Mouse (Mus musculus) forebrain, embryonic 16.5 days (tissue): Measurements from ENCODE around the gene Rgs17. TPM values are rescaled to one million over a fixed set of nuclear protein-coding genes. Genes with fewer than 3 reads are reported as not detected.
A peak's percentile ranks its signal among the peaks of the same experiment; 100 is the strongest.

Source experiments
- ATAC-seq: fragments of 200-750 bp; cut with Nextera tagmentation; 2 replicates; pipeline ENCODE4 v1.8.0; 2017; ENCODE audit warnings: mild to moderate bottlenecking, moderate library complexity
- H3K27ac ChIP-seq: fragments of 300-500 bp; sonication (generic); 2 replicates; pipeline ENCODE4 v1.5.1; 2014; ENCODE audit warnings: low read length, control low read depth
- H3K27me3 ChIP-seq: fragments of 300-500 bp; sonication (generic); replicated peaks from 2 replicates; pipeline ENCODE4 v1.6.1; 2014; ENCODE audit warnings: low read length; ENCODE audit not compliant: control insufficient read depth, insufficient read depth
- H3K36me3 ChIP-seq: fragments of 300-500 bp; sonication (generic); 2 replicates; pipeline ENCODE4 v1.6.1; 2014; ENCODE audit not compliant: control insufficient read depth, insufficient read depth
- H3K4me1 ChIP-seq: fragments of 300-500 bp; sonication (generic); replicated peaks from 2 replicates; pipeline ENCODE4 v1.6.1; 2014; ENCODE audit warnings: low read length; ENCODE audit not compliant: control insufficient read depth, insufficient read depth
- H3K4me2 ChIP-seq: fragments of 300-500 bp; sonication (generic); 2 replicates; pipeline ENCODE4 v1.6.1; 2014; ENCODE audit warnings: mild to moderate bottlenecking, low read length, control low read depth
- H3K4me3 ChIP-seq: fragments of 300-500 bp; sonication (generic); replicated peaks from 2 replicates; pipeline ENCODE4 v1.5.1; 2014; ENCODE audit warnings: mild to moderate bottlenecking, low read length, control low read depth
- H3K9ac ChIP-seq: fragments of 300-500 bp; sonication (generic); replicated peaks from 2 replicates; pipeline ENCODE4 v1.6.1; 2014; ENCODE audit warnings: low read depth, low read length, control low read depth
- H3K9me3 ChIP-seq: fragments of 300-500 bp; sonication (generic); 2 replicates; pipeline ENCODE4 v1.6.1; 2016; ENCODE audit warnings: low read length; ENCODE audit not compliant: control insufficient read depth
- WGBS: fragments of 180-500 bp; shearing (Covaris S2); extraction: QIAGEN DNeasy Blood & Tissue Kit; methylation state at CpG from one replicate; pipeline ENCODE4 v1.1.7; 2014; 5-methylcytosine and 5-hydroxymethylcytosine counted together
- polyA plus RNA-seq: library from polyadenylated mRNA; unstranded; fragments of >200 nt; fragmentation: Nextera tagmentation; extraction: Ambion mirVana; gene quantifications from 2 replicates; pipeline ENCODE4 v1.2.1, GENCODE M21; 2015

The Rgs17 gene
- polyA plus RNA-seq, 1 experiment from 2014 or later: 19.5 TPM

DNA sequence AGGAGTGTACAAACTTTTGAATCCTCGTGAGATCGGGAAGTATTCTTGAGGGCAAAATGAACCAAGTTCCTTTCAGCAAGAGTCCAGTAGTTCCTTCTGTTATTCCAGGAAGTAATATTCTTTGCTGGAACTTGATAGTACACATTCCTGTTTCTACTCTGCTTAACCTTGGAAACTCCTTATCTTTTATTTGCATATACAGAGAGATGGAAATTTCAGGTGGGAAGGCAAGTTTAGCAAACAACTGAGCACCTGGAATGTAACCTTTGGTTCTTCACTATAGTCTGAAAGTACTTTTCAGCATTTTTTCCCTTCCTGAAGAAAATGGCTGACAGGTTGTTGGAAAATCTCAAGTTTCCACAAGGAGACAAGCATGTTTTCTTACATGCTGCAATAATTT, 114.5 kb downstream of the Rgs17 start:
- Histone ChIP-seq H3K27ac (no peak overlapping the region), H3K9me3 (no peaks in the 10 kb centered on the region), H3K36me3 (peaks cover 14% of the 10 kb centered on the region; the same call in 1 of the 2 replicates), H3K4me1 (peaks cover 20% of the 10 kb centered on the region), H3K27me3 (no peaks in the 10 kb centered on the region), H3K4me2 (no peak overlapping the region), H3K9ac (no peak overlapping the region), H3K4me3 (no peak overlapping the region)
- 90% methylated on average over 2 of the region's 2 CpGs for WGBS
- ATAC-seq: no peak

DNA sequence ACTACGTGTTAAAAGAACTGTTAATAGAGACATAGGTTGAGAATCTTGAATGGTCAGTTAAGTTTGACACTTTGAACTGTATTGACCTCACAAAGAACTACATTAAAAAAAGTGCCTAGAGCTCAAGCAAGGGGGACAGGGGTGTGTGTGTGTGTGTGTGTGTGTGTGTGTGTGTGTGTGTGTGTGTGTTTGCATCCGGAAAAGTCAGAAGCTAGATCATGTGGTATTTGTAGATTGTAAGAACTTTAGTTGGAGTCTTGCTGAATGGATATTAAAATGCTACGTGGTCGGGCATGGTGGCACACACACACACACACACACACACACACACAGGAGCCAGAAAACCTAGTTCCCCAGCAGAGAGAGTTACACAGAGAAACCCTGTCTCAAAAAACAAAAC, 115.2 kb downstream of the Rgs17 start:
- Histone ChIP-seq H3K9me3 (no peaks in the 10 kb centered on the region), H3K4me3 (no peak overlapping the region), H3K27me3 (no peaks in the 10 kb centered on the region), H3K4me2 (no peak overlapping the region), H3K4me1 (peaks cover 24% of the 10 kb centered on the region), H3K27ac (no peak overlapping the region), H3K36me3 (peaks cover 7% of the 10 kb centered on the region; the same call in 1 of the 2 replicates), H3K9ac (no peak overlapping the region)
- no peak for ATAC-seq
- WGBS: 74% methylated on average over 4 of the region's 4 CpGs

DNA sequence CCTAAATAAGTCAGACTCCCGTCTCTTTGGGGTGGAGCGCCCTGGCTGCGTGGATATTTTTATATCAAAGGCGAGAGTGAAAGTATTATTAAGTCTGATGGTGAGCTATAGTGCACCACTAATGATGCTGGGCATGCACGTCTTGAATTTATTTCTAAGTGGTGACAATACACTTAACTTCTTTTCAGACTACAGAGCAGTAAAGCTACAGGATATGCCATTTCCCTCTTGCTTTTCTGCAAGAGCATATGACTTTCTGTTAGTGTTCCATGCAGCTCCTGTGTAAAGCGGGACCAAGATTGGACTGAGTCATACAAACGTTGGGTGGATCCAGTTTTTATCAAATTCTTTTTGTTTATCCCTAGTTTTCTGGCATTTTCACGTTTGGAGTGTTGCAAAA, 115.8 kb downstream of the Rgs17 start:
- no peak for ATAC-seq
- 14% methylated on average over 8 of the region's 8 CpGs for WGBS

DNA sequence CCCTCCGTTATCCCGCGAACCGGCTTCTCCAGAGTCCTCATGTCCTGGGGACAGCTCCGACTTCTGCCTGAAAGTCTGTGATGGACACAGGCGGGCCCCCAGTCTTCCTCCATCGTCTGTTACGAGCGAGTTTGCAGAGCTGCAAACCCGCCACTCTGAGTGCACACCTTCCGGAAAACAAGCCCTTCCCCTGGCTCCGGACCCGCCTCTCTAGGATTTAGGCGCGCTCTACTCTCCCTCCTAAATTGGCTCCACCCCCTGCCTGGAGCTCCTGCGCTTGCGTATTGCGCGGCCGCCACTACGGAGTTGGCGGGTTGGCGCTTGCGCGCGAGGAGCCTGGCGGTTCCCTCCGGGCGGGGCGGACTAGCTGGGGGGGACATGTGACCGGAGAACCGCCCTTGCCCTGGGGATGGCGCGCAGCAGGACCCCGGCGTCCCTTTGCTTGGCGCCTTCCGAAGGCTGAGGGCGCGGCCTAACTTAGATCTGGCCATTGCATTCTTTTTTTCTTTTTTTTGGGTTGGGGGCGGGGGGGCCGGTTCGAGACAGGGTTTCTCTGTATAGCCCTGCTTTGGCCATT, 116.4 kb downstream of the Rgs17 start:
- under 1% methylated on average over 43 of the region's 43 CpGs for WGBS
- H3K4me2 ChIP-seq: peak overlapping the region; percentile 79
- peaks cover under 1% of the 10 kb centered on the region; the same call in 1 of the 2 replicates for H3K36me3 ChIP-seq
- peaks cover 24% of the 10 kb centered on the region for H3K4me1 ChIP-seq
- H3K27me3 ChIP-seq: no peaks in the 10 kb centered on the region
- H3K9ac ChIP-seq: peak overlapping the region; percentile 62
- peak overlapping the region; percentile 88 for H3K27ac ChIP-seq
- peak; percentile 94 for ATAC-seq
- H3K9me3 ChIP-seq: no peaks in the 10 kb centered on the region
- H3K4me3 ChIP-seq: peak overlapping the region; percentile 60

More for the DNA sequence above, 115.8 kb downstream of the Rgs17 start:
- H3K27me3 ChIP-seq: no peaks in the 10 kb centered on the region
- H3K36me3 ChIP-seq: peaks cover 5% of the 10 kb centered on the region; the same call in 1 of the 2 replicates
- peak overlapping the region; percentile 79 for H3K4me2 ChIP-seq
- peak overlapping the region; percentile 88 for H3K27ac ChIP-seq
- peak overlapping the region; percentile 60 for H3K4me3 ChIP-seq
- peaks cover 24% of the 10 kb centered on the region for H3K4me1 ChIP-seq
- H3K9ac ChIP-seq: peak overlapping the region; percentile 62
- no peaks in the 10 kb centered on the region for H3K9me3 ChIP-seq

DNA sequence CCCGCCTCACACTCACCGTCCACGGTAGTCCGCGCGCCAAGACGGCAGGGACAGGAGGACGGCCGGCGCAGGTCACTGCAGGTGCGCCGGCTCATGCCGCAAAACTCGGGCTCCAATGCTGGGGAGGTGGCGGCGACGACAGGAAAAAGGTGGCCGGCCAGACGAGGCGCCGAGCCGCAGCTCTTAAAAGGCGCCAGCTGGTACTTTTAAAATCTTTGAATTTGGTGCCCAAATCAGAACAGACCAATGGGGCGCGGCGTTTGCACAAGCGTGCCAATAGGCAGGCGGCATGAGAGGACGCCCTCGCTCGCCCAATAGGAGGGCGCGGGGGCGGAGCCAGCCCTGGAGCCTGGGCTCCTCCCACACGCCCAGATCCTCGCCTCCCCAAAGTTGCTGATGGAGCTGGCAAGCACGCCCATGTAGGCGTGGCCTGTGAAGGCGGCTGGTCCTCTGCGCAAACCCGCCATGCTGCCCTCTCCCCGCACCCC, 116.9 kb downstream of the Rgs17 start, which contains the start of gene Fbxo5:
Fbxo5 (minus strand) TSS at position 358 of the 488 bp plus-strand sequence.
- H3K27me3 ChIP-seq: no peaks in the 10 kb centered on the region
- 0% methylated on average over 42 of the region's 42 CpGs for WGBS
- H3K4me1 ChIP-seq: peaks cover 24% of the 10 kb centered on the region
- no peaks in the 10 kb centered on the region for H3K9me3 ChIP-seq
- peaks cover 3% of the 10 kb centered on the region; the same call in 1 of the 2 replicates for H3K36me3 ChIP-seq
- peak; percentile 97 for ATAC-seq
- peak within 1 kb of the TSS; percentile 95 for H3K4me2 ChIP-seq
- peak within 1 kb of the TSS; percentile 62 for H3K9ac ChIP-seq
- H3K4me3 ChIP-seq: peak within 1 kb of the TSS; percentile 60
- H3K27ac ChIP-seq: peak within 1 kb of the TSS; percentile 88

DNA sequence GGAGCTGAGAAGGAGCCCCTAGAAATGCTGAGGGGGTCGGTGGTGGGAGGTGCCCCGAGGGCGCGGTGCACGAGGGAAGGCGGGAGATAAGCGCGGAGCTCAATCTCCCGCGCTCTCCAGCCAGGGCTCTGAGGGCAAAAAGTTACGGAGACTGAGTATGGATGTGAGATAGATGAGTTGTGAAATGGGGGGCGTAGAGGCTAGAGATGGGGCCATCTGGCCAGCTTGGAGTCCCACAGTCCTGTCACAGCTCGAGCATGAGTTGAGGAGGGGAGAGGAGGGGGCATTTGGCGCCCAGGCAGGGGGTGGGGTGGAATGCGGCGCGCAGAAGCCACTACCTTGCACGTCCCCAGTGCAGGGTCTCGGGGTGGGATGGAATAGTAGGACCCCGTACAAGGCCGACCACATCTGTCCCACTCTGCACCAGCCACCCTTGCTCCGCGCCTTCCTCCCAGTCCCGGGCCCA, 117.5 kb downstream of the Rgs17 start:
- H3K4me3 ChIP-seq: peak overlapping the region; percentile 60
- peak overlapping the region; percentile 39 for H3K9ac ChIP-seq
- peaks cover 3% of the 10 kb centered on the region; the same call in 1 of the 2 replicates for H3K36me3 ChIP-seq
- H3K9me3 ChIP-seq: no peaks in the 10 kb centered on the region
- peaks cover 24% of the 10 kb centered on the region for H3K4me1 ChIP-seq
- H3K27ac ChIP-seq: 0 out of 2 replicates have a peak overlapping the region, but pooled peaks have one; percentile 59
- no peaks in the 10 kb centered on the region for H3K27me3 ChIP-seq
- ATAC-seq: peak; percentile 19
- 0% methylated on average over 23 of the region's 24 CpGs for WGBS
- peak overlapping the region; percentile 95 for H3K4me2 ChIP-seq

DNA sequence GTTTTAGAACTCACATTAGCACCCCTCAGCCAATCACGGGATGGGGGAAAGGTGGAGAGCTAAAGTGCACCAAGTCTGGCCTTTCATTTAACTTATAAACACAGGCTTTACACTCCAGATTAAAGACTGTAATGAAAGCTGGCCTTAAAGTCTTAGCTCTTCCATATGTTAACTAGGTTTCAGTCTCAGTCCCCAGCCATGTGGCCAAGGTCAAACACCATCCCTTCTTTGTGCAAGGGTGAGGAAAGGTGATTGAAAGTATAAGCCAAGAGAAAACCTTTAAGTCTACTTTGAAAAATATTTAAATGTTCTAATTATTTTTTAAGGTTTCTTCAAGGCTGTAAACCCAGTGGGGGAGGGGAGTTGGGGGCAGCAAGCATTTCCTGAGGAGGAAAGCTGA, 118.5 kb downstream of the Rgs17 start:
- H3K9ac ChIP-seq: 0 out of 2 replicates have a peak overlapping the region, but pooled peaks have one; percentile 26
- H3K4me2 ChIP-seq: peak overlapping the region; percentile 49
- no peaks in the 10 kb centered on the region for H3K27me3 ChIP-seq
- no peak overlapping the region for H3K27ac ChIP-seq
- H3K4me3 ChIP-seq: peak overlapping the region; percentile 37
- WGBS: 0% methylated on average over 1 of the region's 1 CpGs
- H3K36me3 ChIP-seq: peaks cover 3% of the 10 kb centered on the region; the same call in 1 of the 2 replicates
- H3K4me1 ChIP-seq: peaks cover 24% of the 10 kb centered on the region
- no peak for ATAC-seq
- H3K9me3 ChIP-seq: no peaks in the 10 kb centered on the region

DNA sequence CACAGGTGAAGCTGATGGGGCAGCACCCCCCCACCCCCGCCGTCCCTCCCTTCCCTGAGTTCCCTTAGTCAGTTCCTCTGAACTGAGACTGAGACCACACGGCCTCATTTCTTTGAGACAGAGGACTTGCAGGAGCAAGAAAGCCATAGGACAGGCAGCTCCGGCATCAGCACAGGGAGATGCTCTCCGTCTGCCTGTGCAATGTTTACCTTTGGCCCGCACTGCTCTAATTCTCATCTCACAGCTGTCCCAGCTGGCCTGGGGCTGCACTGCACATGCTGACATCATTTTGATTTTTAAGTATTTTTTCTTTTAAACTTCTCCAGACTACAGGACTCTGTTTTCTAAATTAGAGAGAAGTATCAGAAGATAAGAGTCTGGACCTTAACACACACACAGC, 119.3 kb downstream of the Rgs17 start:
- Histone ChIP-seq H3K27me3 (no peaks in the 10 kb centered on the region), H3K9ac (no peak overlapping the region), H3K4me2 (peak overlapping the region; percentile 49), H3K27ac (no peak overlapping the region), H3K36me3 (peaks cover 3% of the 10 kb centered on the region; the same call in 1 of the 2 replicates), H3K4me3 (peak overlapping the region; percentile 35), H3K4me1 (peaks cover 24% of the 10 kb centered on the region), H3K9me3 (no peaks in the 10 kb centered on the region)
- ATAC-seq: no peak
- WGBS: 23% methylated on average over 6 of the region's 6 CpGs

DNA sequence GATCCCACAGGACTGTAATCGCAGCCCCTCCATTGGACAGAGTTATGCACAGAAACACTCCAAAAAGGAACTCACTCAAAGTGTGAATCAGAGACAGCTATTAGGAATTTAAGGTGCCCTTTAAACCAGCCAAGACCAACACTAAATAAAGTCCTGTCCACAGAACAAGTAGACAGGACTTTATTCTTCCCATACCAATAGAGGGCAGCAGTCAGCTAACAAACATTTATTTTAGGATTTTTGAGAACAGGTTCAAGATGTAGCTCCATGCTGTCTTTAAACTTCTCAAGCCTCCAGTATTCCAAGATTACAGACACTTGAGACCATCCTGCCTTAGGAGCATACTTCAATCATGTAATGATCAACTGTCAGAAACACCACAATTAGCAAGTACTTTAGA, 121.7 kb downstream of the Rgs17 start:
- Histone ChIP-seq H3K9ac (no peak overlapping the region), H3K4me2 (no peak overlapping the region), H3K9me3 (no peaks in the 10 kb centered on the region), H3K27ac (no peak overlapping the region), H3K4me1 (peaks cover 21% of the 10 kb centered on the region), H3K36me3 (peaks cover 3% of the 10 kb centered on the region; the same call in 1 of the 2 replicates), H3K27me3 (no peaks in the 10 kb centered on the region), H3K4me3 (no peak overlapping the region)
- WGBS: 100% methylated on average over 1 of the region's 1 CpGs
- ATAC-seq: no peak
